Mouse (Mus musculus): ENCODE results near the gene Dexi.

DNA sequence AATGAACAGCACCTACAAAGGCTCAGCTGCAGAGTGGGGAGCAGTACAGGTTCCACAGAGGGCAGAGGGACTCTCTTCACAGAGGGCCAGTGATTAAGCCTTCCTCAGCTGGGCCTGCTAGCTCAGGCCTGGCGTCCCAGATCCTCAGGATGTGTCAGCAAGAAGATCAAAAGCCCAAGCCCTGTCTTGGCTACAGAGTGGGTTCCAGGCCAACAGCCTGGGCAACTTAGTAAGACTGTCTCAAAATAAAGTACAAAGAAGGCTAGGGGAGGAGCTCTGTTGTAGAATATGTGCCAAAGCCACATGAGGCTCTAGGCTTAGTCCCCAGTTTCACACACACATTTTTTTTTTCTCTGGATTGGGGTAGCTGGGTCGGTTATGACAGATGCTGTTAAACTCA lies 32.1 kb upstream of the Dexi start:
- TF ChIP-seq POLR2A (IDR thresholded peaks at IDR 0.05; ENCODE audit: extremely low read depth, insufficient read depth, low read length) = no peak
- TF ChIP-seq CTCF (IDR thresholded peaks at IDR 0.05; ENCODE audit: extremely low read depth, insufficient read depth, low read length) = no peak

All from cortical plate, adult 2 months (tissue).